Mouse (Mus musculus): ENCODE results near the gene Mlycd.

Mlycd gene

GRCm38 (mm10) chr8:119430690-119431089 is 36.0 kb downstream of the Mlycd start:
- DNase-seq (ENCODE audit: low read depth, low spot score) = no peak

- DNase-seq (ENCODE audit: low read depth, low spot score) = no peak
These were observed 37.7 kb downstream of the Mlycd start for GRCm38 (mm10) chr8:119432372-119432771.

DNA sequence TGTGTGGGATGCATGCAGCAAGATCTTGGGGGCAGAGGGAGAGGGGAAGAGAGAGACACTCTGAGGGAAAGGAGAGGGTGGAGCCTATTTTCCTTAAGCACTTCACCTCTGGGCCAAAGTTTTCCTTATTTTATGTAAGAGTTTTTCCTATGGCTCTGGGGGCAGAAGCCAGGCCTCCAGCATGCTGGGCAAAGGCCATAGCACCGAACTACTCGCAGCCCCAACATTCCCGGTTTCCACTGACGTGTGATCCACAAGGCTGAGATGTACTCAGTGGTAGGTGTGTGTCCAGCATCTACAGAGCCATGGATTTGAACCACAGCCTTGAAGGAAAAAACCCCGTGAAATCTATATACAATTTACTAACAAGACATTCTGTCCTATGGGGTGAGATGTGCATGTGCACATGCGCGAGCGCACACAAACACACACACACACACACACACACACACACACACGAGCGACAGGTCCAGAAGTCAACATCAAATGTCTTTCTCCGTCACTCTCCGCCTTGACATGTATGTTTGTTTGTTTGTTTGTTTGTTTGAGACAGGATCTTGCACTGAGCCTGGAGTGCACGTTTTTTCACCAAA is 39.0 kb downstream of the Mlycd start, which contains the start of gene Osgin1:
Gene Osgin1, plus strand, starts transcription at position 543 of the 593 bp plus-strand sequence.
- no peak for DNase-seq (ENCODE audit: low read depth, low spot score)

DNA sequence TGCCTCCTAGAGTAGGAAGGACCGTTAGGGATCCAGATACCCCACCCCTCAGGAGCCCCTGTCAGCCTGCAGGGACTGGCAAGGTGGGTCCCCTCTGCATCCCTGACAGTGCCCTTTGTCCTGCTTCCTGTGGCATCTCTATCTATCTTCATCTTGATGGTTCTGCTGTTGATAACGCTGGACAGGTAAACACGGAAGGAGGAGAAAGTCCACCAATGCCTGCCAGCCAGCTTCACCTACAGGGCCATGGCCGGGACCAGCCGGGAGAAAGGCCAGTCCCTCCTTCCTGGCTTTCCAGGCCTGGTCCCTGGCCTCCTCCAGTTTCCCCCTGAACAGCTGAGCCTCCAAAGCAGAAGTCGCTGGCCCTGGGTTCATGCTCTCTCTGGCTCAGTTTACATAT is 39.9 kb downstream of the Mlycd start:
- DNase-seq (ENCODE audit: low read depth, low spot score) = no peak

DNA sequence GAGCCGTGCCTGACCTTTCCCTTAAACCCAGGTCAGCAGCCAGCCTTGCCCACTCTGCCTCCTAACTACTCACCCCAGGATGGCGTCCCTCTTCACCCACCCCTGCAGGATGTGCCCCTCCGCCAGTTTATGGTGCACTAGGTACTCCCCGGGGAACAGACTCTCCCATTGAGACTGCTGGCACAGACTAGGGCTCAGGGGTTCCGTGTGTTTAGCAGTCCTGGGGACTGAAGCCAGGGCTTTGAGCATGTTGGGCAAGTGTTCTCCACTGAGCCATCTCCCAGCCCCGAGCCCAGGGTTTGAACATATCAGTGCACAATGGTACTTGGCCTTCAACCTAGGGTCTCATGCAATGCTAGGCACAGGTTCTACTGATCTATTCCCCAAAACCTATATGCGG is 40.8 kb downstream of the Mlycd start:
- DNase-seq (ENCODE audit: low read depth, low spot score) = no peak

GRCm38 (mm10) chr8:119436331-119436730 is 41.7 kb downstream of the Mlycd start:
- DNase-seq (ENCODE audit: low read depth, low spot score) = no peak

DNA sequence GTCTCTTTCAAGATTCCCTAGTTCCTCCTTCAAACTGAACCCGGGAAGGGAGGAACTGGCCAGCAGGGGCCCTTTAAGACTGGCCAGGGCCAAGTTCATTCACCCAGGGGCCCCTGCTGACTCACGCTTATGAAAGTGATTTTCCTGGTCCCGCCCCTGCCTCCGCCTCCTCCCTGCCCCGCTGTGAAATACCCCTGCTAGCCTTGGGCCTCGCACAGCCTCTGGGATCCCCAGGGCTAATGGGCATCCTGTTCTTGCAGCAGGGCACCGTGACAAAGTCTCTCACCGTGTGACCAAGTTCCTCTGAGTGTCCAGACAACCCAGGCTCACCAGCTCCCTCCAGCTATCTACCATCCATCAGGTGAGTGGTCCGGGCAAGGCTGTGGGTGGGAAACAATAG is 42.3 kb downstream of the Mlycd start:
- DNase-seq (ENCODE audit: low read depth, low spot score) = no peak

- no peak for DNase-seq (ENCODE audit: low read depth, low spot score)
These were observed 42.8 kb downstream of the Mlycd start for GRCm38 (mm10) chr8:119437506-119437905.

DNA sequence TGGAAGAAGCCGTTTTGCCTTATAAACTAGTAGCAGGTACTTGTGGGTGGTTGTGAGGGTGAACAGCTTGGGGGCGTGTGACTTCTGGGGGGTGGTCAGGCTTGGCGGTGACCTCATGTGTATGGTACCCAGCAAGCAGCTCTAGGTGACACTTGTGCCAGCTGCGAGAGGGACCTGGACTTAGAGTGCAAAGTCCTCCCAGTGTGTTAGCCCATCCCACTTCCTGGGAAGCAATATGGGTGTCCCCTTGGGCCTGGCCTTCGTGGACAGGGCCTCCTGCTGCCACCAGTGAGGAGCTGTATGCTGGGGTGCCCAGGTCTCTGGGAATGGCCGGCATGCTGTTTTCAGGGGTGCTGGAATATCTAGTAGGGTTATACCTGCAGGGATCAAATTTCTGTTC is 44.2 kb downstream of the Mlycd start:
- DNase-seq (ENCODE audit: low read depth, low spot score) = no peak

DNA sequence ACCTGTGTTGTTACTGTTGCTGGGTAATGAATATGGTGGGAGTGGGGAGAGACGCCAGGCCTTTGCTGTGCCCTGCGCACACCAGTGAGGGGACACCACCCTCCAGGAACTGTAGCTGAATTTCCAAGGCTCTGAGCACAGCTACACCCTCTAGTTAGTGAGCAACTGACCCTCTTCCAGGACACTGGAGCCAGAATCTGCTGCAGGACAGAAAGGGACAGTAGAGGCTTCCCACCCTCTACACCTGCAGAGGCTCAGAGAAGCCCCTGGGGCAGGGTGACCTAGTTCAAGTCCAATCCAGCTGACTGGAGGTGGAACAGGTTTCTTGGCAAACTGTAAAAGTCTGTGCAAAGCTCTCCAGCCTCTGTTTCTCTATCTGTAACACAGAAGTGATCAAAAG is 44.7 kb downstream of the Mlycd start:
- DNase-seq (ENCODE audit: low read depth, low spot score) = no peak

GRCm38 (mm10) chr8:119439893-119440249 is 45.2 kb downstream of the Mlycd start:
- no peak for DNase-seq (ENCODE audit: low read depth, low spot score)

- DNase-seq (ENCODE audit: low read depth, low spot score) = no peak
These were observed 45.7 kb downstream of the Mlycd start for GRCm38 (mm10) chr8:119440250-119440951.

GRCm38 (mm10) chr8:119440952-119441270 is 46.2 kb downstream of the Mlycd start:
- DNase-seq (ENCODE audit: low read depth, low spot score) = no peak

GRCm38 (mm10) chr8:119442013-119442412 is 47.3 kb downstream of the Mlycd start:
- no peak for DNase-seq (ENCODE audit: low read depth, low spot score)

GRCm38 (mm10) chr8:119442970-119443369 is 48.3 kb downstream of the Mlycd start:
- no peak for DNase-seq (ENCODE audit: low read depth, low spot score)

- DNase-seq (ENCODE audit: low read depth, low spot score) = no peak
These were observed 51.7 kb downstream of the Mlycd start, which contains the start of gene Necab2 for GRCm38 (mm10) chr8:119446211-119446989. TSS of gene Necab2 (plus strand) at chr8:119446719.

GRCm38 (mm10) chr8:119446990-119447780 is 52.5 kb downstream of the Mlycd start:
- DNase-seq (ENCODE audit: low read depth, low spot score) = no peak

DNA sequence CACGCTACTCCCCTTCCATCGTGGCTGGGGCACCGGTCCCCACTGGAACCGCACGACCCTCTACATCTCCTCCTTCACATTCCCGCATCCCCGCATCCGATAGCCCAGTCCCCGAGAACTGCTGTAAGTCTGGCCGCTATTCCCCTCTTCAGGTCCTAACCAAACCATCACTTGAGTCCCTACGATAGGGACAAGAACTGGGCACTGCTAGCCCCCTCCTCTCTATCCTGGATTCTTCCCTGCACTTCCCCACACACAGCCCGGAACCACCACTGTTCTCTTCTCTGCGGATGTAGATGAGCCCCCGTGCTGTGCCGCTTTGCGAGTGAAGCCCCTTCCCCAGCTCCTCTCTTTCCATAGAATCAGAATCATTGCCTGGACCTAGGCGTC is 53.1 kb downstream of the Mlycd start:
- no peak for DNase-seq (ENCODE audit: low read depth, low spot score)

GRCm38 (mm10) chr8:119449627-119450026 is 54.9 kb downstream of the Mlycd start:
- no peak for DNase-seq (ENCODE audit: low read depth, low spot score)

DNA sequence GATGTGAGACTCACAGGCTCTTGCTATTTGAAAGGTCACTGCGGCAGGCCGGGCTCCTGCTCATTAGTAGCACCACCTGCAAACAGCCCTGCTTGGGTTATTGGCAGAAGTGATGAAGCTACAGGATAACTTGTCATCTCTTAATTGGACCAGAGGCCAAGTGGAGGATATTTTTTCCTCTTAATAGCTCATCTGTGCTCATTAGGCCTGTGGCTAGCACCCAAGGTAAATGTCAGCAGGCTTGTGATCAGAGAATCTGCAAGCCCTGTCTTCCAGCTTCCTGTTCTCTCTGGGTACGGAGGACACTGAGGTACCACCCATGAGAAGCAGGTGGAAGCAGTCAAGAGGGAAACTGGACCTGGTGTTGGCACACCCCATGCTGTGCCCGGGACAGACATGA is 56.5 kb downstream of the Mlycd start:
- no peak for DNase-seq (ENCODE audit: low read depth, low spot score)

DNA sequence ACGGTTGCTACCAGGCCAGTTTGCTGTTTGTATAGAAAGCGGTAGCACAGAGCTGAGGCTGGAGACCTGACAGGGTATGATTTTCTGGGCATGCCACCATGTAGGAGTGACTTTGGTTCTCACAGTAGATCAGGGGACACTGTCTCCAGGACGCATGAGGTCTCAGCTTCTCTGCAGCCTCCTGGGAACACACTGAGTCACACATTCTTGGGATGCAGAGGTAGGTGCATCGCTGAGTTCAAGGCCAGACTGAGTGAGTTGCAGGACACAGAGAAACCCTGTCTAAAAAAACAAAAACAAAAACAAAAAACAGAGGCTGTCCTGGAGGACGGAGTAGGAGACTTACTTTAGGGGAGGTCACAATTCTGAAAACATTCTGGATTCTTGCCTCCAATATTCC is 58.2 kb downstream of the Mlycd start:
- DNase-seq (ENCODE audit: low read depth, low spot score) = no peak

- DNase-seq (ENCODE audit: low read depth, low spot score) = no peak
These were observed 61.4 kb downstream of the Mlycd start for GRCm38 (mm10) chr8:119456045-119456444.
